Mouse (Mus musculus): ENCODE data around the gene Tcf12. TPM values are rescaled to one million over a fixed set of nuclear protein-coding genes. Genes with fewer than 3 reads are reported as not detected.

Gene Tcf12
- polyA plus RNA-seq, 1 experiment = 78.1 TPM

- H3K4me1 ChIP-seq (ENCODE audit: control insufficient read depth, insufficient read depth, low read length) = peaks cover 7% of the 10 kb centered on the region; the same call in 1 of the 2 replicates
- H3K4me3 ChIP-seq (replicated peaks; ENCODE audit: extremely low read depth, low read depth, low read length) = no peak overlapping the region
- no peak for TF ChIP-seq CTCF (IDR thresholded peaks at IDR 0.05; ENCODE audit: insufficient read depth, low read length)
- TF ChIP-seq POLR2A (IDR thresholded peaks at IDR 0.05; ENCODE audit: borderline replicate concordance, extremely low read depth, low read depth, low read length) = no peak
- DNase-seq = no peak
- WGBS = 79% methylated on average over 5 of the region's 5 CpGs
These were observed 281.3 kb downstream of the Tcf12 start for GRCm38 (mm10) chr9:71830365-71830764.

- Histone ChIP-seq H3K4me1 (ENCODE audit: control insufficient read depth, insufficient read depth, low read length) (peaks cover 7% of the 10 kb centered on the region; the same call in 1 of the 2 replicates), H3K4me3 (replicated peaks; ENCODE audit: extremely low read depth, low read depth, low read length) (no peak overlapping the region)
- no peak for DNase-seq
- 82% methylated on average over 3 of the region's 3 CpGs for WGBS
- TF ChIP-seq CTCF (IDR thresholded peaks at IDR 0.05; ENCODE audit: insufficient read depth, low read length) (no peak), POLR2A (IDR thresholded peaks at IDR 0.05; ENCODE audit: borderline replicate concordance, extremely low read depth, low read depth, low read length) (no peak)
These were observed 281.9 kb downstream of the Tcf12 start for GRCm38 (mm10) chr9:71829753-71830152.

- WGBS = 60% methylated on average over 6 of the region's 6 CpGs
- no peak for DNase-seq
- no peak for TF ChIP-seq CTCF (IDR thresholded peaks at IDR 0.05; ENCODE audit: insufficient read depth, low read length)
- TF ChIP-seq POLR2A (IDR thresholded peaks at IDR 0.05; ENCODE audit: borderline replicate concordance, extremely low read depth, low read depth, low read length) = no peak
- H3K4me1 ChIP-seq (ENCODE audit: control insufficient read depth, insufficient read depth, low read length) = peaks cover 7% of the 10 kb centered on the region; the same call in 1 of the 2 replicates
- no peak overlapping the region for H3K4me3 ChIP-seq (replicated peaks; ENCODE audit: extremely low read depth, low read depth, low read length)
These were observed 282.5 kb downstream of the Tcf12 start for GRCm38 (mm10) chr9:71829137-71829536.

GRCm38 (mm10) chr9:71827371-71827770 lies 284.3 kb downstream of the Tcf12 start:
- WGBS = 97% methylated on average over 5 of the region's 5 CpGs
- H3K4me1 ChIP-seq (ENCODE audit: control insufficient read depth, insufficient read depth, low read length) = peaks cover 7% of the 10 kb centered on the region; the same call in 1 of the 2 replicates
- TF ChIP-seq POLR2A (IDR thresholded peaks at IDR 0.05; ENCODE audit: borderline replicate concordance, extremely low read depth, low read depth, low read length) (no peak), CTCF (IDR thresholded peaks at IDR 0.05; ENCODE audit: insufficient read depth, low read length) (no peak)

GRCm38 (mm10) chr9:71826040-71826525 lies 285.6 kb downstream of the Tcf12 start:
- H3K4me1 ChIP-seq (ENCODE audit: control insufficient read depth, insufficient read depth, low read length) = peaks cover 4% of the 10 kb centered on the region; the same call in 1 of the 2 replicates
- no peak for DNase-seq
- 43% methylated on average over 12 of the region's 12 CpGs for WGBS
- TF ChIP-seq POLR2A (IDR thresholded peaks at IDR 0.05; ENCODE audit: borderline replicate concordance, extremely low read depth, low read depth, low read length) (no peak), CTCF (IDR thresholded peaks at IDR 0.05; ENCODE audit: insufficient read depth, low read length) (no peak)
- no peak overlapping the region for H3K4me3 ChIP-seq (replicated peaks; ENCODE audit: extremely low read depth, low read depth, low read length)

More at GRCm38 (mm10) chr9:71827371-71827770, 284.3 kb downstream of the Tcf12 start:
- no peak overlapping the region for H3K4me3 ChIP-seq (replicated peaks; ENCODE audit: extremely low read depth, low read depth, low read length)
- DNase-seq = no peak

- WGBS = 69% methylated on average over 3 of the region's 3 CpGs
- no peak overlapping the region for H3K4me3 ChIP-seq (replicated peaks; ENCODE audit: extremely low read depth, low read depth, low read length)
- DNase-seq = no peak
- TF ChIP-seq POLR2A (IDR thresholded peaks at IDR 0.05; ENCODE audit: borderline replicate concordance, extremely low read depth, low read depth, low read length) = no peak
- no peak for TF ChIP-seq CTCF (IDR thresholded peaks at IDR 0.05; ENCODE audit: insufficient read depth, low read length)
- H3K4me1 ChIP-seq (ENCODE audit: control insufficient read depth, insufficient read depth, low read length) = peaks cover 4% of the 10 kb centered on the region; the same call in 1 of the 2 replicates
These were observed 289.7 kb downstream of the Tcf12 start for GRCm38 (mm10) chr9:71822003-71822402.

GRCm38 (mm10) chr9:71818453-71818852 lies 293.2 kb downstream of the Tcf12 start:
- Histone ChIP-seq H3K4me3 (replicated peaks; ENCODE audit: extremely low read depth, low read depth, low read length) (no peak overlapping the region), H3K4me1 (ENCODE audit: control insufficient read depth, insufficient read depth, low read length) (no peaks in the 10 kb centered on the region)
- WGBS = 83% methylated on average over 7 of the region's 7 CpGs
- no peak for DNase-seq
- TF ChIP-seq POLR2A (IDR thresholded peaks at IDR 0.05; ENCODE audit: borderline replicate concordance, extremely low read depth, low read depth, low read length) (no peak), CTCF (IDR thresholded peaks at IDR 0.05; ENCODE audit: insufficient read depth, low read length) (no peak)

- H3K4me1 ChIP-seq (ENCODE audit: control insufficient read depth, insufficient read depth, low read length) = no peaks in the 10 kb centered on the region
- TF ChIP-seq CTCF (IDR thresholded peaks at IDR 0.05; ENCODE audit: insufficient read depth, low read length) (no peak), POLR2A (IDR thresholded peaks at IDR 0.05; ENCODE audit: borderline replicate concordance, extremely low read depth, low read depth, low read length) (no peak)
- H3K4me3 ChIP-seq (replicated peaks; ENCODE audit: extremely low read depth, low read depth, low read length) = no peak overlapping the region
- WGBS = 67% methylated on average over 3 of the region's 3 CpGs
- no peak for DNase-seq
These were observed 295.6 kb downstream of the Tcf12 start for GRCm38 (mm10) chr9:71816121-71816520.

- DNase-seq = no peak
- Histone ChIP-seq H3K4me3 (replicated peaks; ENCODE audit: extremely low read depth, low read depth, low read length) (no peak overlapping the region), H3K4me1 (ENCODE audit: control insufficient read depth, insufficient read depth, low read length) (no peaks in the 10 kb centered on the region)
- 70% methylated on average over 3 of the region's 3 CpGs for WGBS
- no peak for TF ChIP-seq POLR2A (IDR thresholded peaks at IDR 0.05; ENCODE audit: borderline replicate concordance, extremely low read depth, low read depth, low read length)
- TF ChIP-seq CTCF (IDR thresholded peaks at IDR 0.05; ENCODE audit: insufficient read depth, low read length) = no peak
These were observed 298.1 kb downstream of the Tcf12 start for GRCm38 (mm10) chr9:71813565-71813964.

- no peak for DNase-seq
- Histone ChIP-seq H3K4me3 (replicated peaks; ENCODE audit: extremely low read depth, low read depth, low read length) (no peak overlapping the region), H3K4me1 (ENCODE audit: control insufficient read depth, insufficient read depth, low read length) (no peaks in the 10 kb centered on the region)
- no peak for TF ChIP-seq POLR2A (IDR thresholded peaks at IDR 0.05; ENCODE audit: borderline replicate concordance, extremely low read depth, low read depth, low read length)
- no peak for TF ChIP-seq CTCF (IDR thresholded peaks at IDR 0.05; ENCODE audit: insufficient read depth, low read length)
- 75% methylated on average over 4 of the region's 4 CpGs for whole genome bisulfite sequencing
These were observed 298.8 kb downstream of the Tcf12 start for GRCm38 (mm10) chr9:71812914-71813313.
